Mouse (Mus musculus) forebrain, embryonic 10.5 days (tissue): ENCODE results near the gene Cep89. TPM values are rescaled to one million over a fixed set of nuclear protein-coding genes. Genes with fewer than 3 reads are reported as not detected.

ENCODE experiments used
- DNase-seq: peaks from one replicate; pipeline ENCODE4 v3.0.0-alpha.2; 2017; ENCODE audit warnings: low spot score; ENCODE audit errors: extremely low spot score
- H3K27ac ChIP-seq: fragments of 300-500 bp; sonication (generic); 2 replicates; pipeline ENCODE4 v1.5.1; 2016; ENCODE audit warnings: mild to moderate bottlenecking
- H3K27me3 ChIP-seq: fragments of 300-500 bp; sonication (generic); 2 replicates; pipeline ENCODE4 v1.6.1; 2016; ENCODE audit warnings: mild to moderate bottlenecking; ENCODE audit not compliant: poor library complexity, severe bottlenecking
- H3K36me3 ChIP-seq: fragments of 300-500 bp; sonication (generic); replicated peaks from 2 replicates; pipeline ENCODE4 v1.6.1; 2016; ENCODE audit warnings: mild to moderate bottlenecking, moderate library complexity
- H3K4me1 ChIP-seq: fragments of 300-500 bp; sonication (generic); 2 replicates; pipeline ENCODE4 v1.6.1; 2016
- H3K4me3 ChIP-seq: fragments of 300-500 bp; sonication (generic); 2 replicates; pipeline ENCODE4 v1.5.1; 2016; ENCODE audit warnings: mild to moderate bottlenecking, moderate library complexity
- H3K9me3 ChIP-seq: fragments of 300-500 bp; sonication (generic); 2 replicates; pipeline ENCODE4 v1.6.1; 2016; ENCODE audit warnings: mild to moderate bottlenecking, moderate library complexity
- WGBS: fragments of 180-500 bp; shearing (Covaris S2); methylation state at CpG from one replicate; pipeline ENCODE4 v1.1.7; 2016; 5-methylcytosine and 5-hydroxymethylcytosine counted together
- polyA plus RNA-seq: library from polyadenylated mRNA; unstranded; fragments of >200 nt; fragmentation: Nextera tagmentation; extraction: Ambion mirVana; gene quantifications from 2 replicates; pipeline ENCODE4 v1.2.1, GENCODE M21; 2016

Gene Cep89
- polyA plus RNA-seq, 1 experiment from 2014 or later = 72.3 TPM

GRCm38 (mm10) chr7:35371096-35371495 is 25.7 kb upstream of the Cep89 start:
- DNase-seq = no peak
- Histone ChIP-seq H3K9me3 (0 out of 2 replicates have a peak, but pooled peaks cover 7% of the 10 kb centered on the region), H3K27me3 (peaks cover 6% of the 10 kb centered on the region; the same call in 1 of the 2 replicates), H3K36me3 (peaks cover 5% of the 10 kb centered on the region), H3K27ac (peak overlapping the region; percentile 81), H3K4me3 (no peak overlapping the region; the same call in 1 of the 2 replicates), H3K4me1 (peaks cover 21% of the 10 kb centered on the region)
- WGBS = 21% methylated on average over 14 of the region's 14 CpGs

GRCm38 (mm10) chr7:35372483-35373017 is 24.3 kb upstream of the Cep89 start:
- 93% methylated on average over 14 of the region's 14 CpGs for WGBS
- 0 out of 2 replicates have a peak, but pooled peaks cover 7% of the 10 kb centered on the region for H3K9me3 ChIP-seq
- H3K27me3 ChIP-seq = peaks cover 6% of the 10 kb centered on the region; the same call in 1 of the 2 replicates
- H3K4me1 ChIP-seq = peaks cover 21% of the 10 kb centered on the region
- DNase-seq = no peak
- H3K4me3 ChIP-seq = no peak overlapping the region
- H3K27ac ChIP-seq = no peak overlapping the region
- H3K36me3 ChIP-seq = no peaks in the 10 kb centered on the region; the same call in none of the 2 replicates

DNA sequence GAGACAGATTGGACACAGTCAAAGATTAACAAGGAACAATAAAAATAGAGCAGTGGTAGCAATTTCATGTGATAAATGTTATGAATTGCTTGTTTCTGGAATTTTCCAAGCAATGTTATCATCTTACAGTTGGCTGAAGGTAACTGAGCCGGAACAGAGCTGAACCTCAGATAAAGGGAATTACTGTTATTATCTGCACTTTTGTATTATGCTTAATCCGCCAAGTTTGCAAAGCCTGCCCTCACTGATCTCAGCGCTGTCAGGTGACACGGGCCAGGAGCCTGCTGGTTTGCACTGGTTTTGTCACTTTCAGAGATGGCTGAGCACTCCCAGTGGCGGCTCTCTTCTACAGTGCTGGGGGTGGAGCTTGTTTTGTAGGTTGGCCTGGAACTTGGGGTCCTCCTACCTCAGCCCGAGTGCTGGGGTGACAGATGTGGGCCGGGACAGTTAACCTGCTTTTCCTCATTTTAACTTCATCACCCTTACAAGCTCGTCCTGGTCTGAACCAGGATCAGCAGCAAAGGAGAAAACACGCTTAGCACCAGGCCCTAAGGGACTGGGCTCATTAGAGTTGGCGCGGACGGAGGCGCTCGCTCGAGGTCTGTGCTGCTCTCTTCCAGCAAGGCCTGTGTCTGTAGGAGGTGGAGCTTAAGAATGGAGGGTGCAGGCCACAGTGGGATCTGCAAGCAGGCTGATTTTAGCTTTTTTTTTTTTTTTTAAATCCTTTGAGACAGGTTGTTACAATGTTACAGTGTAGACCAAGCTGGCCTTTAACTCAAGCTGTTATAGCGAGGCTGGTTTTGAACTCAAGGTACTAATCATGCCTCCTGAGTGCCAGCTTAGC is 23.5 kb upstream of the Cep89 start:
- Histone ChIP-seq H3K4me1 (peaks cover 21% of the 10 kb centered on the region), H3K4me3 (no peak overlapping the region), H3K9me3 (0 out of 2 replicates have a peak, but pooled peaks cover 7% of the 10 kb centered on the region), H3K27ac (no peak overlapping the region), H3K27me3 (peaks cover 6% of the 10 kb centered on the region; the same call in 1 of the 2 replicates), H3K36me3 (no peaks in the 10 kb centered on the region; the same call in 1 of the 2 replicates)
- DNase-seq = no peak
- WGBS = 79% methylated on average over 16 of the region's 16 CpGs

DNA sequence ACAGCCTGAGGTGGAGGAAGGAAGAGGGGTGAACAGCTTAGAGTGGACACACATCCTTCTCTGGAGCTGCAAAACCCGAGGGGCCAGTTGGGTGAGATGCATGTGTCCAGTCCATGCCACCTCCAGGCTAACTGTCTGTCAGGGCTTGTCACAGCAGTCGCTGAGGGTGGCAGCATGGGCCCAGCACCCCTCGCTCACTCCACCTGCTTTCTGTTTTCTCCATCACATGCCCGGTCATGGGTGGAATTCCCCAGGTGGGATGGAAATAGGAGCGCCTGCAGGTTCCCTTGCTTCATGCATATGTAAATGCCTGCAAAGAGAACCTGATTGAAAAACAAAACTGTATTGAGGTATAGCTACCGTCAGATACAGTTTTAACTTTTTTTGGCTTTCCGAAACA is 22.6 kb upstream of the Cep89 start:
- WGBS = 92% methylated on average over 7 of the region's 7 CpGs
- Histone ChIP-seq H3K27ac (no peak overlapping the region), H3K4me1 (peaks cover 22% of the 10 kb centered on the region), H3K36me3 (no peaks in the 10 kb centered on the region), H3K4me3 (no peak overlapping the region), H3K9me3 (0 out of 2 replicates have a peak, but pooled peaks cover 2% of the 10 kb centered on the region), H3K27me3 (peaks cover 6% of the 10 kb centered on the region; the same call in 1 of the 2 replicates)
- no peak for DNase-seq

GRCm38 (mm10) chr7:35376623-35377022 is 20.2 kb upstream of the Cep89 start:
- no peak for DNase-seq
- Histone ChIP-seq H3K9me3 (no peaks in the 10 kb centered on the region), H3K36me3 (no peaks in the 10 kb centered on the region), H3K27me3 (peaks cover 6% of the 10 kb centered on the region; the same call in 1 of the 2 replicates), H3K4me1 (peaks cover 17% of the 10 kb centered on the region), H3K27ac (no peak overlapping the region), H3K4me3 (no peak overlapping the region)
- WGBS = 94% methylated on average over 9 of the region's 9 CpGs

DNA sequence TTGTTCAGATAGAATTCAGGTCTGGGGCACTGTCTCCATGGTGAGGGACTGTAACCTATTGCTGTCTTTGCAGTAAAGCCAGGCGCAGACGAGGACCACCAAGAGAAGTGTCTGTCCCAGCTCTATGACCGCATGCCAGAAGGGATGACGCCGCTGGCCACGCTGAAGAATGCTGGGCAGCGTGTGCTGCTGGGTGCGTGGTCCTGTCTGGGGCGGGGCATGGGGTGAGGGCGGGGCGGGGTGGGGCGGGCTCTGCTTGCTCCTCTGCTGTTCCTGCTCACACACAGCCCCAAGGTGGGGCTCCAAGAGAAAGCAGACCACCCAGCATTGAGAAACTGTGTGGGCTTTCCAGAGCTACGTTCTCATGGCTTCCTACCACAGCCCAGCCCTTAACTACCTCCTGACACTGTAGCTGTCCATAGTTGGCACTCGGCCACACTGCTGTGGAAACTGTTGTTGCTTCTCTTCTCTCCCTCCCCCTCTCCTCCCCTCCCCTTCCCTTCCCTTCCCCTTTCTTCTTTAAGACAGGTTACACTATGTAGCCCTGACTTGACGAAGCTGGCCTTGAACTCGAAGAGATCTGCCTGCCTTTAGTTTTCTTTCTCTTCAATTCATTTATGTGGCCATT is 17.2 kb upstream of the Cep89 start:
- H3K9me3 ChIP-seq = no peaks in the 10 kb centered on the region
- no peaks in the 10 kb centered on the region for H3K36me3 ChIP-seq
- 0 out of 2 replicates have a peak overlapping the region, but pooled peaks have one; percentile 0 for H3K27ac ChIP-seq
- no peaks in the 10 kb centered on the region for H3K27me3 ChIP-seq
- H3K4me1 ChIP-seq = peaks cover 14% of the 10 kb centered on the region
- WGBS = 59% methylated on average over 16 of the region's 16 CpGs
- H3K4me3 ChIP-seq = no peak overlapping the region
- DNase-seq = no peak

DNA sequence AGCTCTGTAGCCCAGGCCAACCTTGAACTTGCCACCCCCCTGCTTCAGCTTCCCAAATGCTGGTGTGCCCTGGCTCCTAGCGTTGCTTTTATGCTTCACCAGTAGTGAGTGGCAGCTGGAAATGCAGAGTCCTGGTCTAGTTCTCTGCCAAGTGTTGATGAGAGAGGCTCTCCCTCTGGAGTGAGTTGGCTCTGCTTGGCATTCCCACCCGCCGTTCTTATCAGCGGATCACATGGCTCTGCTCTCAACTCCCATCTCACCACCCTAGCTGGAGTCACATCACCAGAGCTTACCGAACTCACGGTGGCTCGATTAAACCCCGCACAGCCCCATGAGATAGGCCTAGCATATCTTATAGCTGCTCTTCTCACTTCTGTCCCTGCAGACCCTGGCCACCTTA is 16.5 kb upstream of the Cep89 start:
- no peak overlapping the region for H3K27ac ChIP-seq
- H3K36me3 ChIP-seq = no peaks in the 10 kb centered on the region
- peaks cover 12% of the 10 kb centered on the region for H3K4me1 ChIP-seq
- H3K4me3 ChIP-seq = no peak overlapping the region
- no peak for DNase-seq
- 92% methylated on average over 8 of the region's 8 CpGs for WGBS
- H3K27me3 ChIP-seq = no peaks in the 10 kb centered on the region
- H3K9me3 ChIP-seq = no peaks in the 10 kb centered on the region

DNA sequence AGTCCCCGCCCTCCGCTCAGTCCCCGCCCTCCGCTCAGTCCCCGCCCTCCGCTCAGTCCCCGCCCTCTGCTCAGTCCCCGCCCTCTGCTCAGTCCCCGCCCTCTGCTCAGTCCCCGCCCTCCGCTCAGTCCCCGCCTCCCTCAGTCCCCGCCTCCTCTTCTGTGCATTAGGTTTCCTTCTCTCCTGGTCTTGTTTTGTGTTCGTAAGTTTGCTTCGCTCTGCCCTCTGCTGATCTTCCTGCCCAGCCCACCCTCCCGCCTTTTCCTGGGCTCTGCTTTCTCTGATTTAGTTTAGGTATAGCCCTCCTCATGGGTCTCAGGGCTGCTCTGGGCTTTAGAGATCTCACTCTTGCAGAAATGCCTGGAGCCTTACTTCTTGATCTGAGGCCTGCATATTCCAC is 15.0 kb upstream of the Cep89 start:
- Histone ChIP-seq H3K36me3 (peaks cover 4% of the 10 kb centered on the region; the same call in 1 of the 2 replicates), H3K27ac (no peak overlapping the region), H3K4me3 (no peak overlapping the region), H3K27me3 (no peaks in the 10 kb centered on the region), H3K4me1 (peaks cover 10% of the 10 kb centered on the region), H3K9me3 (no peaks in the 10 kb centered on the region)
- no peak for DNase-seq
- 40% methylated on average over 16 of the region's 16 CpGs for WGBS

DNA sequence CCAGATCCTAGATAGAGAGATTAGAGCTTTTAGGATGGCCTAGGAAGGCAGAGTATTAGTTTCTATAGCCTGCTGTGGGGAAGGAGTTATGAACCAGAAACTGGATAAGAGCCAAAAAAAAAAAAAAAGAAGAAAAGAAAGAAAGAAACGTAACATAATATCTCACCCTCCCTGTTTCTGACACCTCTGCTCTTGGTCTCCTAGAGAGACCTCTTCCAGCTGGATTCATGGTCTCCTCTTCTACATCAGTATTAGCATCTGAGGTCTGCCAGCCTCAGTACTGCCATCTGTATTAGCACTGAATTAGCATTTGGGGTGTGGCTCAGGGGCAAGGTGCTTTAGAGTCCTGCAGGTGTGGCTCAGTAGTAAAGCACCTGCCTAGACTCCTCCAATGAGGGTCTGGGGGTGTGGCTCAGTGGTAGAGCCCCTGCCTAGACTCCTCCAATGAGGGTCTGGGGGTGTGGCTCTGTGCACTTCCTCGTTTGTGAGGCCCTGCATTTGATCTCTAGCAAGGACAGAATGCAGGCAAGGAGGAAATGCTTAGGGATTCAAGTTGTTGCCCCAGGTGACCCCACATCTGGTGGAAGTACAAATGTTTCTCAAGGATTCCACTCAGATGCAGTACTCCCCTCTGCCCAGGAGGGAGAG is 14.0 kb upstream of the Cep89 start:
- Histone ChIP-seq H3K4me3 (no peak overlapping the region), H3K4me1 (peaks cover 10% of the 10 kb centered on the region), H3K27ac (no peak overlapping the region), H3K36me3 (peaks cover 4% of the 10 kb centered on the region; the same call in 1 of the 2 replicates), H3K9me3 (no peaks in the 10 kb centered on the region), H3K27me3 (no peaks in the 10 kb centered on the region)
- DNase-seq = no peak
- WGBS = 65% methylated on average over 2 of the region's 2 CpGs

DNA sequence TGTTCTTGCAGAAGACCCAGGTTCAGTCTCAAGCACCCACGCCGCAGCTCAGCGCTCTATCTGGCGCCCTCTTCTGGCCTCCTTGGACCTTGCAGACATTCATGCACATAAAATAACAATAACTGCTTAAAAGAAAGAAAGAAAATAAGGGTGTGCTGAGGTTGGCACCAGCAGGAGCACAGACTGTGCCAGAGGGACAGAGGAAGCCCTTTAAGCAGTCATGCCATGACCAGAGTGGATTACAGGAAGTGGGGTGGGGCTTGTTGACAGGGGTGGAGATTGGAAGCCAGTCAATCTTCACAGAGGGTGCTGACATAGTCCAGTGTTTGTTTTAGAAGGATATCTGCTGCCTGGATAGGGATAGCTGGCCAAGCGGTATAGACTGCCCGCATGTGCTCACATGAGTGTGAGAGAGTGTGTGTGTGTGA is 10.3 kb upstream of the Cep89 start:
- no peaks in the 10 kb centered on the region for H3K9me3 ChIP-seq
- H3K4me3 ChIP-seq = no peak overlapping the region
- H3K4me1 ChIP-seq = 0 out of 2 replicates have a peak, but pooled peaks cover 3% of the 10 kb centered on the region
- no peak for DNase-seq
- peaks cover 12% of the 10 kb centered on the region; the same call in 1 of the 2 replicates for H3K36me3 ChIP-seq
- H3K27me3 ChIP-seq = no peaks in the 10 kb centered on the region
- WGBS = 63% methylated on average over 6 of the region's 6 CpGs
- H3K27ac ChIP-seq = no peak overlapping the region

GRCm38 (mm10) chr7:35388694-35389093 is 8.1 kb upstream of the Cep89 start:
- H3K27ac ChIP-seq = no peak overlapping the region
- no peaks in the 10 kb centered on the region for H3K9me3 ChIP-seq
- WGBS = 75% methylated on average over 6 of the region's 6 CpGs
- H3K27me3 ChIP-seq = no peaks in the 10 kb centered on the region
- peaks cover 32% of the 10 kb centered on the region for H3K36me3 ChIP-seq
- no peaks in the 10 kb centered on the region for H3K4me1 ChIP-seq
- no peak overlapping the region for H3K4me3 ChIP-seq
- DNase-seq = no peak

- Histone ChIP-seq H3K36me3 (peaks cover 42% of the 10 kb centered on the region), H3K4me1 (peaks cover 20% of the 10 kb centered on the region), H3K27me3 (no peaks in the 10 kb centered on the region), H3K4me3 (no peak overlapping the region), H3K9me3 (no peaks in the 10 kb centered on the region), H3K27ac (no peak overlapping the region)
- 71% methylated on average over 5 of the region's 5 CpGs for whole genome bisulfite sequencing
- no peak for DNase-seq
Measured at GRCm38 (mm10) chr7:35392935-35393334, 3.9 kb upstream of the Cep89 start.
